Mouse (Mus musculus) cerebellum, adult 2 months (tissue): ENCODE measurements around the gene Nlrc4.

ENCODE experiments used
- CTCF ChIP-seq: fragments of 200-500 bp; IDR thresholded peaks from 2 replicates; pipeline ENCODE4 v1.5.1; 2011; ENCODE audit warnings: low read depth, mild to moderate bottlenecking, control low read depth, low read length, moderate library complexity, borderline replicate concordance; ENCODE audit not compliant: insufficient read depth
- POLR2A ChIP-seq: fragments of 200-500 bp; IDR thresholded peaks from 2 replicates; pipeline ENCODE4 v1.6.1; 2011; ENCODE audit warnings: low read length, control low read depth, borderline replicate concordance; ENCODE audit not compliant: insufficient read depth

DNA sequence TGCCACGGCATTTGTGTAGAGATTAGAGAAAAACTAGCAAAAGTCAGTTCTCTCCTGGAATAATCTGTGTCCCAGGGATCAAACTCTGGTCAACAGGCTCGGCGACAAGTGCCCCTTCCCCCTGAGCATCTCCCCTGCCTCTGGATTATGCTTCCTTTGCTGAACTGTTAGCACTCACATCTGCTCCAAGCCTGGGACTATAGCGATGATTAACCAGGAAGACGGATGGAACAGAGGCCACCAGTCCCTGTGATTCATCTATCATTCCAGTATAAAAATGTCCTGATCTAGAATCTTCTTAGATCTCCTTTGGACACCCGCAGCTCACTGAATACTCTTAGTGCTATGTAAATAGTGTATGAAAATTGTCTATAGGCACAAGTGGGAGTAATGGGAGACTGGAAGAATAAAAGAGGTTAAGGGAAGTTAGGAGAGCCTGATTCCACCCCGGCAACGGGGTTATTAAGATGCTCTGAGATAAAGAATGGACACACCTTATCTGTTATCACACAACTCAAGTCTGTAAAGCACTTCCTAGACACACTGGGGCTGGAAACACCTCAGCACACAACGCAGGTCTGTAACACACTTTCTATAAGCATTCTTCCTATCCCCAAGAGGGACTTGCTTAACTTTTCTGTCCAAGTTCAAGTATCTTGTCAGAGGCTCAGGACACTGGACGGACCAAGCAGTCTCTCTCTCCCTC is 817 bp downstream of the Nlrc4 start:
- TF ChIP-seq POLR2A (no peak), CTCF (no peak)
